Mouse (Mus musculus) MN1 (cell line): ENCODE data around the gene Hivep2.

ENCODE experiments used
- DNase-seq: peaks from one replicate; pipeline ENCODE4 v3.0.0-alpha.2; 2016; ENCODE audit warnings: low spot score

Hivep2 gene

DNA sequence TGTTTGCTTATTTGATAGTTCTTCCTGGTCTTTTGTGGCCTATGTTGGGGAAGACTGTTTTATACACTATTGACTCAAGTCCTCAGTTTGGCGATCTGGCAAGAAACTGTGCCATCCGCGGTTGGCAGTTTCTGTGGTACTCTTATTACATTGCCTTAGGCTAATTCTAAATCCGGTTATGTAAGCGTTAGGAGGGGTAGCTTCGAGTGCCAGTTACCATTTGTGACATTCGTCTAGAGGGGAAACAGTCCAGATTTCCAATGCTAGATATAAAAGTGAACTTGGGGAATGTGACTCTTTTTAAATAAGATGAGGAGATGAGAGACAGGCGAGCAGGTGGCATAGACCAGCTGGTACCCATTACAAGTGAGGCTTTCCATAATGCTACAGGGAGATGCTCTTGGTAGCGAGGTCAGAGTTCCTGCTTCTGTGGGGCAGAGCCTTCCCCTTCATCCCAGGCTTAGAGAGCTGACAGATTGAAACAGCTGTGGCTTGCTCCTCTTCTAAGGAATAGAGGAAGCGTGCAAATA, 83.1 kb downstream of the Hivep2 start:
- DNase-seq, result no peak

- no peak for DNase-seq
These were observed 83.8 kb downstream of the Hivep2 start for GRCm38 (mm10) chr10:14049686-14050085.

DNA sequence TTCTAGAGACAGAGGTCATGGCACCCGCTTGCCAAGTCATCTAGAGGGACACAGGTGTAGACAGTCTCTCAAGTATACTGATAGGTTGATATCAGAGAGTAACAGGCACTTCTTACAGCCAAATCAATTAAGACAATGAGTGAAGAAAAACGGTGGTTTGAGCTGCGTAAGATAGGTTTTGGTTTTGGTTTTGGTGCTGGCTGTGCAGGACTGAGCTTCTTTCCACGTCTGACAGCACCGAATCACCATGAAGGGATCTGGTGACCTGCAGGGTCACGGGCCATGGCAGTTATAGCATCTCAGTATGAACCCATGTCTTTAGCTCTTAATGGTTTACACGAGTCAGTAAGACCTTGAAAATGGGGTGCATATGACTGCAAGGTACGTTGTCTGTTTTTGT, 84.7 kb downstream of the Hivep2 start:
- DNase-seq, result no peak

DNA sequence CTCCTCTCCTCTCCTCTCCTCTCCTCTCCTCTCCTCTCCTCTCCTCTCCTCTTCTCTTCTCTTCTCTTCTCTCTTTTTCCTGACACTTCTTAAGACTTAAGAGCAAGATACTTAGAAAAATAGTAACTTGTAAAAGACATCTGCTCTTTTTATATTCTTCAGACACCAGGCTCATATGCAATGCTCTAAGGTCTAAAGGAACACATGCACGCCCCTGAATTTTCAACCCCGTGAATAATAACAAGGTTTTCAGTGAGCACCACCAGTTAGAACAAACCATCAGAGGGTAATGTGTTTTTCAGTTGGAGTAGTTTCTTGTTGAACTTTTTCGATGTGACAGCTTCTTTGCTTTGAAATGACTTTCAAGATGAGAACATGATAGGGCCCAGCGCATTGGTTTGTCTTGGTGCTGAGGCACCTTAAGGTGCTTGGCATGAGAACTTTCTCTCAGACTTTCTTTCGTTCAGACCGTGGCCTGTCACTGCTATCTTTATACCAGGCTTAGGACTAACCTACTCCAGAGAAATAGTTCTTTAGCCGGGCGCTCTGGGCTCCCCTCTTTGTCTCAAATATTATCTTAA, 86.3 kb downstream of the Hivep2 start:
- no peak for DNase-seq

GRCm38 (mm10) chr10:14054860-14055259, 89.0 kb downstream of the Hivep2 start:
- no peak for DNase-seq

GRCm38 (mm10) chr10:14055533-14055981, 89.7 kb downstream of the Hivep2 start:
- DNase-seq, result peak; percentile 78

DNA sequence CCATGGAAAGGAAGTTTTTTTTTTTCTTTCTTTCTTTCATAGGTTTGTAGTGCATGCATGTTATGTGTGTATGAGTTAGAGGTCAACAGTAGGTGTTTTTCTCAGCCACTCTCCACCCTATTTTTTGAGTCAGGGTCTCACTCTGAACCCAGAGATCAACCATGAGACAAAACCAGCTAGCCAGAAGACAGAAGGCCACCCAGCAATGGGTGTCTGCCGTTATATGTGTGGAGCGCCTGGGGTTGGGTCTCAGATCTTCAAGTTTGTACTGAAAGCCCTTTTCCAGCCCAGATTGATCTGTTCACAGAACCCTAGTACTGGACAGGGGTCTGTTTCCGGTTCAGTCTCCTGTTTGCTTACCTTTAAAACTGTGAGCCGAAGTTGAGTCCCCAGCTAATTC, 90.2 kb downstream of the Hivep2 start:
- no peak for DNase-seq

- DNase-seq, result peak; percentile 85
These were observed 90.9 kb downstream of the Hivep2 start for GRCm38 (mm10) chr10:14056584-14057451.

- DNase-seq, result no peak
These were observed 92.1 kb downstream of the Hivep2 start for GRCm38 (mm10) chr10:14057841-14058605.

DNA sequence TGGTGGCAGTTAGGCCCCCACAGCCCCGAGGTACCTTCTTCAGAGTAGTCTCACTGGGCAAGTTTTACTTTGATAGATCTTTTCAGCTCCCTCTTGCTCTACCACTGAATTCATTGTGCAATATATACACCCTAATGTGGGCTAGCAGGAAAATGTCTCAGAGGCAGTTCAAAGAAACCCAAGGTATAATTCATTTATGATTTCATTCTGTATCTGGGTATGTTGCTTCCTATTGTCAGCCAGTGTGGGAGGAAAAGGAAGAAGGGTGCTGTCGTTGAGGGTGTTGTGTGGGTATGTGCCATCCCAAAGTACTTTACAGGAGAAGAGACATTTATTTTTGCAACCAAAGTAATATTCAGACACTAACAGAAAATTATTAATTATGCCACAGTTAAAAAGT, 92.9 kb downstream of the Hivep2 start:
- no peak for DNase-seq

DNA sequence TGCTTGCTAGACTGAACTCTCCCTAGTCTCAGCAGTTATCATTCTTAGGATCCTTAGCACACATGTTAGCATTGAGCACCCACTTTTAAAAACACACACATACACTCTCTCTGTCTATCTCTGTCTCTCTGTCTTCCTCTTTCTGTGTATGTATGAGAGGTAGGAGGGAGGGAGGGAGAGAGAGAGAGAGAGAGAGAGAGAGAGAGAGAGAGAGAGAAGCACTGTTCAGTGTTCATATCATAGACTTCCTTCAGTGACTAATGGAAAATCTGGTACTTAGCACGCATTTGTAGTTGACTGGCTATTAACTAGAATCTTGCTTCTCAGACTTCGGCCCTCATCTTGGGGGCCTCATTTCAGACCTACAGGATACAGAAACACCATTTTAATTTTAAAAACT, 93.7 kb downstream of the Hivep2 start:
- DNase-seq, result no peak

- DNase-seq, result no peak
These were observed 94.4 kb downstream of the Hivep2 start for GRCm38 (mm10) chr10:14060302-14060701.

DNA sequence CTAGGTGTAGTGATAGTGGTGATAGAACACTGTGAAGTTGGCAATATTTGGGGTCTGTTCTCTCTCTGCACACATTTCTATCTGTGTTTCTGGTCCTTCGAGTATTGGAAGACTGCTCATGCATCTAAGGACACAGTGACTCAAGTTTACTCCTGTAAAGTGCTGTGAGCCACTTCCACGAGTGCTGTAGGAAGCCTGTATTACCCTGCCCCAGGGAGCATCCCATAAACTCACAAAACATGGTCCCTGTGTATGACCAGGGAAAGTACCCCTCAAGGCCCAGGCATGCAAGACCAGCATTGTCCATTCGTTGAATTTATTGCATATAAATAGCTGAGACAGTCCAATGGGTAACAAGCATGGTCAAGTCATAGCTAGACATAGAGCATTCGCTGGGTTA, 97.4 kb downstream of the Hivep2 start:
- no peak for DNase-seq

GRCm38 (mm10) chr10:14064759-14065395, 99.0 kb downstream of the Hivep2 start:
- no peak for DNase-seq

DNA sequence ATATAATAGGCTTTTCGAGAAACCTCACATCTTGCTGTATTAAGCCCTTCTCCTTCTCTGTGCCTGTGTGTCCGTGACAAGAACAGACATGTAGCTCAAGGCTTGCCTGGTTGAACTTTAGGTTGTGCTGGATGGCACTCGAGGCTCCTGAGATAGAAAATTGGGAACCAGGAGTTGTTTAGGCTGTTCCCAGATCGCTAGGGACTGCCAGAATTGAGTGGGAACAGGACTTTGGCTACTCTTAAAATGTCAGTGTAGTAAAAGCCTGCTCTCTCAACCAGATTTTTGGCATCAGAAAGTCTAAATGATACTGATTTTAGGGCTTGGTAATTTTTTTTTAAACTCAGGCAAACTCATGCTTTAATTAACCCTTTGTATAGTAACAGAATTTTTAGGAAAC, 101.9 kb downstream of the Hivep2 start:
- DNase-seq, result no peak

DNA sequence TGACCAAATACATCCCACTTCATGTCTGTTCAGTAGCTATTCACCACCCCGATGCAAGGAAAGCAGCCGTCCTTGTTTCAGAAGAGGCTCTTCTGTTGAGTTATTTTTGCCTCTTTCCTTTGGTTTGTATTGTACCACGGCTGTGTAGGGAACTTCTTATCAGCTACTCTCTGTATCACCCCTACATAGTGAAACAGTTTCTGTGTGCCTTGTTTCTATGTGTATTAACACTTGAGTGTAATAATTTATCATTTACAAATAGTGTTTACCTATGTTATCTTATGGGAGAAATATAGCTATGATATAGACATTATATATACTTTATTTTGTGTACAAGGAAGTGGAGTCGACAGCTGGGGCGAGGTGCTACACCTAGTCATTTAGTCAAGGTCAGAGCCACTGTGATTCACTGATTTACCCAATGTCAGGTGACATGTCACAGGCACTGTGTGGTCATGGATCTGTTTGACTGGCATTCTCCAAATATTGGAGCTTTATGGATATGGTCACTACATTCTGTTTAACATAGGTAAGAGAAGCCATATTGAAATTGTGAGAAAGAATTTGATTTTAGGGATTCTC, 104.7 kb downstream of the Hivep2 start:
- DNase-seq, result no peak

DNA sequence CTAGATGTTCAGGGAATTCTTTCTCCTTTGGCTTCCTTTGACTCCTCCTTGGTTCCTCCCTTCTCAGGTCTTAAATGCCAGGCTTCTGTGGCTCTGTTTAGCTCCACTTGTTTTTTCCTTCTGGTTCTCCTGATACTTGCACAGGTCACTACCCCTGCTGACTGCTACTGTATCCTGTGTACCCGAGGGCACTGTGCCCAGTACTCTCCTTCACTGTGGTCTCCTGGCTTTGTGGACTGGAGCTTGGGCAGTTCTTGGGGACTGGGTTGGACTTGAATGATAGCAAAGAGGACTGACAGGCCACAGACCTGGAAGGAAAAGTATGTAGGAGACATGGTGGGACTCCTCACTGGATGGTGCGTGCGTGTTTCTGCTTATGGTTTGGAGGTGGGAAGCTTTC, 106.6 kb downstream of the Hivep2 start:
- no peak for DNase-seq

DNA sequence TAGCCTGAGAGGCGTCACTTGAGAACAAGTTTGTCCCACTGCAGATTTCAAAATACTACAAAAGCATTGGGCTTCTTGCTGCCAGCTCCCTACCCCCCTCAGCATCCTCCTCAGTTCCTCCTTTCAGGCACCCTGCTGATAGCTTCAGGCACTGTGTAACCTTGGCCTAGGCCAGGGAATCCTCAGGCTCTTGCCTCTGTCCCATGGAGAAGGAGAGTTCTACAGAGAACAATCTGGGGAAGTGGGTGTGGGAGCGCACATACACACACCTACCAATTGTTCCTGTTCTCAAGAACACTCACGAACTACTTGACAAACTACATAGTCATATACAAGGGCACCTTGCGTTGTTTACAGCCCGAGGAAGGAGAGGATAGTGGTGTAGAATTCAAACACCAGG, 109.9 kb downstream of the Hivep2 start:
- DNase-seq, result no peak

- DNase-seq, result no peak
These were observed 111.0 kb downstream of the Hivep2 start for GRCm38 (mm10) chr10:14076880-14077279.

DNA sequence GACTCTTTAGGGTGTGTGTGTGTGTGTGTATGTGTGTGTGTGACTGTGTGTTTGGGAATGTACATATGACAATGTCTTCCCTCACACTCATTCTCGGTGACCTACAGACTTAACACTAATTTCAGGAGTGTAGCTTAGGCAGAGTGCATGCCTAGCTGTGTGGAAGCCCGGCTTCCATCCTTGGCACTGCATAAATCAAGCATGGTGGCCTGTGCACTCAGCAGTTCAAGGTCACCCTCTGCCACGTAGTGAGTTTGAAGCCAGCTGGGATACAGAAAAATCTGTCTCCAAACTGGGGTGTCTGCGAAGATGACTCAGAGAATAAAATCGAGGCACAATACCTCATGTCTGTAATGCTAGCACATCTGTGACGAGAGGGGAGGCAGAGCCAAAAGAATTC, 115.0 kb downstream of the Hivep2 start:
- no peak for DNase-seq

GRCm38 (mm10) chr10:14081824-14082223, 115.9 kb downstream of the Hivep2 start:
- no peak for DNase-seq

DNA sequence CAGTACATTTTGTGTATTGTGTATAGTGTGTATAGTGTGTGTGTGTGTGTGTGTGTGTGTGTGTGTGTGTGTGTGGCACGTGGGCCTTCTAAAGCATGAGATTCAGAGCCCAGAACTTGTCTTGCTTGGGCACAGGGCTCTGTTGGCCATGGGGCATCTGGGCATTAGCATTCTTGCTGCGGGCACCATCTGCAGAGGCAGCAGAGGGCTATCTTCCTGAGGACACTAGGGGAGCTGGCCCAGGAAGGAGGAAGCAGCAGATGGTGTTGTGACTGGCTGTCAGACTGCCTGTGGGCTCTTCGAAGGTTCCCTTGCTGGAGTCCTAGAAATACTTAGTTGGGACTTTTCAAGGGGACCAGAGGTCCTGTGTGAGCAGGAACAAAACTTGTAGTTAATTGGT, 116.4 kb downstream of the Hivep2 start:
- no peak for DNase-seq
